Mouse (Mus musculus): ENCODE results near the gene Pde4dip. TPM values are rescaled to one million over a fixed set of nuclear protein-coding genes. Genes with fewer than 3 reads are reported as not detected.

Gene Pde4dip
- polyA plus RNA-seq, 1 experiment from 2014 or later = 22.1 TPM

GRCm38 (mm10) chr3:97742841-97743240, 145.7 kb downstream of the Pde4dip start:
- Histone ChIP-seq H3K4me3 (ENCODE audit: low read length) (no peak overlapping the region), H3K4me1 (ENCODE audit: control insufficient read depth, insufficient read depth, low read length) (no peaks in the 10 kb centered on the region), H3K9me3 (ENCODE audit: control insufficient read depth, low read length) (no peaks in the 10 kb centered on the region), H3K27ac (ENCODE audit: low read depth, low read length) (no peak overlapping the region), H3K27me3 (ENCODE audit: control insufficient read depth, insufficient read depth, low read length) (no peaks in the 10 kb centered on the region), H3K9ac (ENCODE audit: low read depth, low read length) (no peak overlapping the region), H3K4me2 (replicated peaks; ENCODE audit: low read depth, low read length) (no peak overlapping the region), H3K36me3 (ENCODE audit: control insufficient read depth, insufficient read depth, low read length) (peaks cover 68% of the 10 kb centered on the region)
- ATAC-seq (ENCODE audit: low FRiP score, low TSS enrichment) = no peak
- WGBS = 96% methylated on average over 8 of the region's 8 CpGs

GRCm38 (mm10) chr3:97735575-97735974, 152.9 kb downstream of the Pde4dip start:
- no peaks in the 10 kb centered on the region for H3K9me3 ChIP-seq (ENCODE audit: control insufficient read depth, low read length)
- WGBS = 92% methylated on average over 5 of the region's 5 CpGs
- H3K27me3 ChIP-seq (ENCODE audit: control insufficient read depth, insufficient read depth, low read length) = no peaks in the 10 kb centered on the region
- H3K4me3 ChIP-seq (ENCODE audit: low read length) = no peak overlapping the region
- no peak overlapping the region for H3K9ac ChIP-seq (ENCODE audit: low read depth, low read length)
- ATAC-seq (ENCODE audit: low FRiP score, low TSS enrichment) = no peak
- H3K4me1 ChIP-seq (ENCODE audit: control insufficient read depth, insufficient read depth, low read length) = no peaks in the 10 kb centered on the region
- no peak overlapping the region for H3K4me2 ChIP-seq (replicated peaks; ENCODE audit: low read depth, low read length)
- H3K36me3 ChIP-seq (ENCODE audit: control insufficient read depth, insufficient read depth, low read length) = peaks cover 3% of the 10 kb centered on the region; the same call in 1 of the 2 replicates
- no peak overlapping the region for H3K27ac ChIP-seq (ENCODE audit: low read depth, low read length)

- Histone ChIP-seq H3K36me3 (ENCODE audit: control insufficient read depth, insufficient read depth, low read length) (no peaks in the 10 kb centered on the region; the same call in 1 of the 2 replicates), H3K9ac (ENCODE audit: low read depth, low read length) (no peak overlapping the region), H3K4me2 (replicated peaks; ENCODE audit: low read depth, low read length) (no peak overlapping the region), H3K27ac (ENCODE audit: low read depth, low read length) (no peak overlapping the region), H3K9me3 (ENCODE audit: control insufficient read depth, low read length) (no peaks in the 10 kb centered on the region), H3K4me1 (ENCODE audit: control insufficient read depth, insufficient read depth, low read length) (no peaks in the 10 kb centered on the region), H3K27me3 (ENCODE audit: control insufficient read depth, insufficient read depth, low read length) (no peaks in the 10 kb centered on the region), H3K4me3 (ENCODE audit: low read length) (no peak overlapping the region)
- WGBS = 61% methylated on average over 4 of the region's 4 CpGs
- no peak for ATAC-seq (ENCODE audit: low FRiP score, low TSS enrichment)
These were observed 154.2 kb downstream of the Pde4dip start for GRCm38 (mm10) chr3:97734259-97734658.

- Histone ChIP-seq H3K9ac (ENCODE audit: low read depth, low read length) (no peak overlapping the region), H3K4me2 (replicated peaks; ENCODE audit: low read depth, low read length) (no peak overlapping the region), H3K4me3 (ENCODE audit: low read length) (no peak overlapping the region), H3K36me3 (ENCODE audit: control insufficient read depth, insufficient read depth, low read length) (no peaks in the 10 kb centered on the region; the same call in 1 of the 2 replicates), H3K27ac (ENCODE audit: low read depth, low read length) (no peak overlapping the region), H3K9me3 (ENCODE audit: control insufficient read depth, low read length) (no peaks in the 10 kb centered on the region), H3K4me1 (ENCODE audit: control insufficient read depth, insufficient read depth, low read length) (no peaks in the 10 kb centered on the region), H3K27me3 (ENCODE audit: control insufficient read depth, insufficient read depth, low read length) (no peaks in the 10 kb centered on the region)
- ATAC-seq (ENCODE audit: low FRiP score, low TSS enrichment) = no peak
- 90% methylated on average over 6 of the region's 6 CpGs for WGBS
These were observed 155.9 kb downstream of the Pde4dip start for GRCm38 (mm10) chr3:97732622-97733021.

GRCm38 (mm10) chr3:97730624-97731023, 157.9 kb downstream of the Pde4dip start:
- H3K27me3 ChIP-seq (ENCODE audit: control insufficient read depth, insufficient read depth, low read length) = no peaks in the 10 kb centered on the region
- H3K9ac ChIP-seq (ENCODE audit: low read depth, low read length) = no peak overlapping the region
- H3K27ac ChIP-seq (ENCODE audit: low read depth, low read length) = no peak overlapping the region
- no peaks in the 10 kb centered on the region for H3K36me3 ChIP-seq (ENCODE audit: control insufficient read depth, insufficient read depth, low read length)
- no peaks in the 10 kb centered on the region for H3K4me1 ChIP-seq (ENCODE audit: control insufficient read depth, insufficient read depth, low read length)
- H3K9me3 ChIP-seq (ENCODE audit: control insufficient read depth, low read length) = no peaks in the 10 kb centered on the region
- H3K4me3 ChIP-seq (ENCODE audit: low read length) = no peak overlapping the region
- 85% methylated on average over 7 of the region's 7 CpGs for WGBS
- no peak for ATAC-seq (ENCODE audit: low FRiP score, low TSS enrichment)
- H3K4me2 ChIP-seq (replicated peaks; ENCODE audit: low read depth, low read length) = no peak overlapping the region

- H3K9me3 ChIP-seq (ENCODE audit: control insufficient read depth, low read length) = no peaks in the 10 kb centered on the region
- no peak overlapping the region for H3K4me3 ChIP-seq (ENCODE audit: low read length)
- no peak overlapping the region for H3K27ac ChIP-seq (ENCODE audit: low read depth, low read length)
- H3K27me3 ChIP-seq (ENCODE audit: control insufficient read depth, insufficient read depth, low read length) = no peaks in the 10 kb centered on the region
- no peak overlapping the region for H3K4me2 ChIP-seq (replicated peaks; ENCODE audit: low read depth, low read length)
- 74% methylated on average over 3 of the region's 3 CpGs for WGBS
- no peak overlapping the region for H3K9ac ChIP-seq (ENCODE audit: low read depth, low read length)
- ATAC-seq (ENCODE audit: low FRiP score, low TSS enrichment) = no peak
- no peaks in the 10 kb centered on the region for H3K36me3 ChIP-seq (ENCODE audit: control insufficient read depth, insufficient read depth, low read length)
- H3K4me1 ChIP-seq (ENCODE audit: control insufficient read depth, insufficient read depth, low read length) = no peaks in the 10 kb centered on the region
These were observed 158.4 kb downstream of the Pde4dip start for GRCm38 (mm10) chr3:97730131-97730530.

- Histone ChIP-seq H3K4me3 (ENCODE audit: low read length) (no peak overlapping the region), H3K27ac (ENCODE audit: low read depth, low read length) (no peak overlapping the region), H3K27me3 (ENCODE audit: control insufficient read depth, insufficient read depth, low read length) (no peaks in the 10 kb centered on the region), H3K9ac (ENCODE audit: low read depth, low read length) (no peak overlapping the region), H3K36me3 (ENCODE audit: control insufficient read depth, insufficient read depth, low read length) (no peaks in the 10 kb centered on the region), H3K4me1 (ENCODE audit: control insufficient read depth, insufficient read depth, low read length) (no peaks in the 10 kb centered on the region), H3K4me2 (replicated peaks; ENCODE audit: low read depth, low read length) (no peak overlapping the region), H3K9me3 (ENCODE audit: control insufficient read depth, low read length) (peaks cover 8% of the 10 kb centered on the region; the same call in 1 of the 2 replicates)
- ATAC-seq (ENCODE audit: low FRiP score, low TSS enrichment) = no peak
- WGBS = 92% methylated on average over 2 of the region's 2 CpGs
These were observed 160.7 kb downstream of the Pde4dip start for GRCm38 (mm10) chr3:97727801-97728200.

GRCm38 (mm10) chr3:97719116-97719515, 169.4 kb downstream of the Pde4dip start:
- no peak for ATAC-seq (ENCODE audit: low FRiP score, low TSS enrichment)
- WGBS = 78% methylated on average over 9 of the region's 9 CpGs
- H3K27ac ChIP-seq (ENCODE audit: low read depth, low read length) = no peak overlapping the region
- no peaks in the 10 kb centered on the region for H3K4me1 ChIP-seq (ENCODE audit: control insufficient read depth, insufficient read depth, low read length)
- no peak overlapping the region for H3K4me3 ChIP-seq (ENCODE audit: low read length)
- no peak overlapping the region for H3K4me2 ChIP-seq (replicated peaks; ENCODE audit: low read depth, low read length)
- no peaks in the 10 kb centered on the region for H3K27me3 ChIP-seq (ENCODE audit: control insufficient read depth, insufficient read depth, low read length)
- no peaks in the 10 kb centered on the region for H3K36me3 ChIP-seq (ENCODE audit: control insufficient read depth, insufficient read depth, low read length)
- H3K9ac ChIP-seq (ENCODE audit: low read depth, low read length) = no peak overlapping the region
- H3K9me3 ChIP-seq (ENCODE audit: control insufficient read depth, low read length) = peaks cover 12% of the 10 kb centered on the region; the same call in 1 of the 2 replicates

GRCm38 (mm10) chr3:97715922-97716321, 172.6 kb downstream of the Pde4dip start:
- 78% methylated on average over 1 of the region's 1 CpGs for WGBS
- H3K9me3 ChIP-seq (ENCODE audit: control insufficient read depth, low read length) = no peaks in the 10 kb centered on the region
- H3K4me2 ChIP-seq (replicated peaks; ENCODE audit: low read depth, low read length) = no peak overlapping the region
- no peak overlapping the region for H3K27ac ChIP-seq (ENCODE audit: low read depth, low read length)
- no peaks in the 10 kb centered on the region for H3K4me1 ChIP-seq (ENCODE audit: control insufficient read depth, insufficient read depth, low read length)
- H3K27me3 ChIP-seq (ENCODE audit: control insufficient read depth, insufficient read depth, low read length) = no peaks in the 10 kb centered on the region
- H3K9ac ChIP-seq (ENCODE audit: low read depth, low read length) = no peak overlapping the region
- no peak for ATAC-seq (ENCODE audit: low FRiP score, low TSS enrichment)
- H3K36me3 ChIP-seq (ENCODE audit: control insufficient read depth, insufficient read depth, low read length) = no peaks in the 10 kb centered on the region
- H3K4me3 ChIP-seq (ENCODE audit: low read length) = no peak overlapping the region
